11 mouse cellular contexts compared by ENCODE assay signal in genomic region chr5:136861191-136861940, GRCm38 (mm10). TPM values are rescaled to one million over a fixed set of nuclear protein-coding genes. Genes with fewer than 3 reads are reported as not detected.
DNase-seq lines count a peak whose midpoint lies in the region; ATAC-seq and TF ChIP-seq lines count a peak whose summit lies in the region.
"Had no signal": no experiment of that assay in that cellular context is flagged by ENCODE, and none has a peak within 500 bp of the region (broad histone marks: within the 10 kb centered on the region; RNA-seq: fewer than 3 reads in every experiment).

No protein-coding gene starts in this region.

- no peak for DNase-seq in heart, postnatal 0 days (ENCODE audit: low spot score)
- DNase-seq in heart, adult 11 months: no peak
- peak; percentile 93 for DNase-seq in embryonic facial prominence, embryonic 11.5 days (ENCODE audit: low spot score)
- no peak for DNase-seq in right cerebral cortex, postnatal 10 days (ENCODE audit: low spot score in 2 of 2)
- no peak for DNase-seq in cerebellum, postnatal 4 days (ENCODE audit: low spot score in 2 of 2)
- DNase-seq: cerebellum, adult 2 months had no signal

- no peak overlapping the region for H3K27ac ChIP-seq in heart, postnatal 0 days (ENCODE audit: low read depth)
- H3K27ac ChIP-seq in embryonic facial prominence, embryonic 11.5 days (replicated peaks; ENCODE audit: low read depth, low read length): peak overlapping the region; percentile 93
- H3K27ac ChIP-seq in hindbrain, embryonic 15.5 days (replicated peaks): no peak overlapping the region
- H3K27ac ChIP-seq in midbrain, embryonic 16.5 days (ENCODE audit: low read length): peak overlapping the region; percentile 43

- H3K27me3 ChIP-seq in heart, postnatal 0 days (ENCODE audit: control insufficient read depth, insufficient read depth, low read length): peaks cover 17% of the 10 kb centered on the region; the same call in 1 of the 2 replicates
- H3K27me3 ChIP-seq in embryonic facial prominence, embryonic 11.5 days (ENCODE audit: control insufficient read depth, insufficient read depth, low read length): no peaks in the 10 kb centered on the region
- no peaks in the 10 kb centered on the region for H3K27me3 ChIP-seq in hindbrain, embryonic 15.5 days
- no peaks in the 10 kb centered on the region for H3K27me3 ChIP-seq in midbrain, embryonic 16.5 days (ENCODE audit: control insufficient read depth, insufficient read depth, low read depth, low read length)

- TF ChIP-seq CTCF in heart, postnatal 0 days (IDR thresholded peaks at IDR 0.05; ENCODE audit: low read depth): no peak

- H3K9me3 ChIP-seq in heart, postnatal 0 days (replicated peaks; ENCODE audit: control insufficient read depth, low read length): peaks cover 4% of the 10 kb centered on the region; the same call in 1 of the 2 replicates
- H3K9me3 ChIP-seq in embryonic facial prominence, embryonic 11.5 days (replicated peaks; ENCODE audit: control insufficient read depth, low read length): no peaks in the 10 kb centered on the region
- no peaks in the 10 kb centered on the region for H3K9me3 ChIP-seq in hindbrain, embryonic 15.5 days
- no peaks in the 10 kb centered on the region for H3K9me3 ChIP-seq in midbrain, embryonic 16.5 days (replicated peaks; ENCODE audit: control insufficient read depth, low read length, poor library complexity, severe bottlenecking)

- peak overlapping the region; percentile 38; the same call in 1 of the 2 replicates for H3K4me2 ChIP-seq in heart, postnatal 0 days (ENCODE audit: low read depth, low read length)
- peak overlapping the region; percentile 25 for H3K4me2 ChIP-seq in embryonic facial prominence, embryonic 11.5 days (ENCODE audit: low read depth, low read length)
- H3K4me2 ChIP-seq in hindbrain, embryonic 15.5 days: peak overlapping the region; percentile 42
- peak overlapping the region; percentile 25 for H3K4me2 ChIP-seq in midbrain, embryonic 16.5 days (ENCODE audit: low read length)

- no peak for ATAC-seq in heart, postnatal 0 days (ENCODE audit: insufficient read depth, low read depth)
- peak; percentile 79 for ATAC-seq in embryonic facial prominence, embryonic 11.5 days (replicated peaks; ENCODE audit: insufficient number of reproducible peaks, low FRiP score, low TSS enrichment, low read depth)
- ATAC-seq in hindbrain, embryonic 15.5 days (ENCODE audit: low FRiP score, low read depth): no peak
- no peak for ATAC-seq in midbrain, embryonic 16.5 days
- ATAC-seq in megakaryocyte, adult 5-6 weeks (ENCODE audit: poor library complexity, severe bottlenecking): no peak

- 19% methylated on average over 20 of the region's 20 CpGs for WGBS in heart, postnatal 0 days
- 2% methylated on average over 20 of the region's 20 CpGs for WGBS in embryonic facial prominence, embryonic 11.5 days
- WGBS in hindbrain, embryonic 15.5 days: 10% methylated on average over 20 of the region's 20 CpGs
- WGBS in midbrain, embryonic 16.5 days: 8% methylated on average over 20 of the region's 20 CpGs

- no peak for TF ChIP-seq EP300 in heart, postnatal 0 days (IDR thresholded peaks at IDR 0.05; ENCODE audit: low read depth)

- no peak overlapping the region for H3K4me3 ChIP-seq in heart, postnatal 0 days (ENCODE audit: low read depth, low read length)
- H3K4me3 ChIP-seq in embryonic facial prominence, embryonic 11.5 days (ENCODE audit: low read depth, low read length): peak overlapping the region; percentile 1; the same call in 1 of the 2 replicates
- no peak overlapping the region for H3K4me3 ChIP-seq in hindbrain, embryonic 15.5 days
- H3K4me3 ChIP-seq in midbrain, embryonic 16.5 days (ENCODE audit: low read depth, low read length): no peak overlapping the region

- no peaks in the 10 kb centered on the region for H3K36me3 ChIP-seq in heart, postnatal 0 days (replicated peaks; ENCODE audit: control insufficient read depth, insufficient read depth, low read length)
- no peaks in the 10 kb centered on the region; the same call in 1 of the 2 replicates for H3K36me3 ChIP-seq in embryonic facial prominence, embryonic 11.5 days (replicated peaks; ENCODE audit: control insufficient read depth, insufficient read depth, low read depth, low read length)
- no peaks in the 10 kb centered on the region for H3K36me3 ChIP-seq in hindbrain, embryonic 15.5 days
- H3K36me3 ChIP-seq in midbrain, embryonic 16.5 days (ENCODE audit: control insufficient read depth, insufficient read depth, low read length): no peaks in the 10 kb centered on the region

- no peaks in the 10 kb centered on the region; the same call in 1 of the 2 replicates for H3K4me1 ChIP-seq in heart, postnatal 0 days (ENCODE audit: control insufficient read depth, insufficient read depth)
- H3K4me1 ChIP-seq in embryonic facial prominence, embryonic 11.5 days (ENCODE audit: control insufficient read depth, insufficient read depth, low read length): peaks cover 12% of the 10 kb centered on the region
- H3K4me1 ChIP-seq in hindbrain, embryonic 15.5 days (replicated peaks): peaks cover 19% of the 10 kb centered on the region
- H3K4me1 ChIP-seq in midbrain, embryonic 16.5 days (ENCODE audit: control insufficient read depth, insufficient read depth, low read length): peaks cover 10% of the 10 kb centered on the region

- H3K9ac ChIP-seq in heart, postnatal 0 days (replicated peaks; ENCODE audit: low read depth, low read length): no peak overlapping the region; the same call in 1 of the 2 replicates
- H3K9ac ChIP-seq in embryonic facial prominence, embryonic 11.5 days (replicated peaks; ENCODE audit: low read length): peak overlapping the region; percentile 23
- H3K9ac ChIP-seq in hindbrain, embryonic 15.5 days: no peak overlapping the region
- 0 out of 2 replicates have a peak overlapping the region, but pooled peaks have one; percentile 31 for H3K9ac ChIP-seq in midbrain, embryonic 16.5 days (ENCODE audit: low read depth, low read length)

RNA-seq across cellular contexts. Expression of gene Col26a1, which starts 21.6 kb away (rescaled TPM):
- 8.1 and 9.9 TPM in 2 replicates for total RNA-seq in heart, postnatal 0 days (2014; rRNA removed; ENCODE audit: low replicate concordance)
- polyA plus RNA-seq in heart, postnatal 0 days (2015; fragmentation: Nextera tagmentation; extraction: Ambion mirVana): 4.1 and 5.4 TPM in 2 replicates
- polyA plus RNA-seq in embryonic facial prominence, embryonic 11.5 days (2014; fragmentation: Nextera tagmentation; extraction: Ambion mirVana): 63.0 and 67.1 TPM in 2 replicates
- 37.8 and 41.8 TPM in 2 replicates for polyA plus RNA-seq in hindbrain, embryonic 15.5 days (2015; fragmentation: Nextera tagmentation; extraction: Ambion mirVana)
- polyA plus RNA-seq in midbrain, embryonic 16.5 days (2015; fragmentation: Nextera tagmentation; extraction: Ambion mirVana): 22.1 and 24.4 TPM in 2 replicates
- not detected in 2 replicates for total RNA-seq in megakaryocyte, adult 5-6 weeks (2015)
- total RNA-seq in megakaryocyte, adult 5-6 weeks (2017): not detected in 2 replicates
- total RNA-seq: granulocyte monocyte progenitor cell, adult 5-6 weeks; liver, adult 2 months had no signal
- polyA plus RNA-seq: liver, adult 2 months had no signal

RNA-seq across cellular contexts. Expression of gene Ift22, which starts 46.6 kb away (rescaled TPM):
- 7.0 and 18.3 TPM in 2 replicates for total RNA-seq in heart, postnatal 0 days (2014; rRNA removed; ENCODE audit: low replicate concordance)
- polyA plus RNA-seq in heart, postnatal 0 days (2015; fragmentation: Nextera tagmentation; extraction: Ambion mirVana): 23.3 and 27.2 TPM in 2 replicates
- 72.5 and 83.4 TPM in 2 replicates for polyA plus RNA-seq in embryonic facial prominence, embryonic 11.5 days (2014; fragmentation: Nextera tagmentation; extraction: Ambion mirVana)
- 129 and 131 TPM in 2 replicates for polyA plus RNA-seq in hindbrain, embryonic 15.5 days (2015; fragmentation: Nextera tagmentation; extraction: Ambion mirVana)
- polyA plus RNA-seq in midbrain, embryonic 16.5 days (2015; fragmentation: Nextera tagmentation; extraction: Ambion mirVana): 133 and 134 TPM in 2 replicates
- 9.4 and 12.7 TPM in 2 replicates for total RNA-seq in megakaryocyte, adult 5-6 weeks (2015)
- total RNA-seq in megakaryocyte, adult 5-6 weeks (2017): 2.0 and 3.7 TPM in 2 replicates

Comparison
In these comparisons a context has a peak if more than half of its experiments do, and no peak if none do; other contexts are left out.
1. H3K27ac ChIP-seq: peak in embryonic facial prominence, embryonic 11.5 days (single experiment) and midbrain, embryonic 16.5 days (single experiment); none in heart, postnatal 0 days (single experiment) and hindbrain, embryonic 15.5 days (single experiment).
2. H3K9ac ChIP-seq: peak in embryonic facial prominence, embryonic 11.5 days (single experiment) and midbrain, embryonic 16.5 days (single experiment); none in heart, postnatal 0 days (single experiment) and hindbrain, embryonic 15.5 days (single experiment).
3. Peak in every context shown above with its lines, with median percentiles within 50 percentile points of each other: H3K4me2 ChIP-seq.